Mouse (Mus musculus): ENCODE results near the gene Cmklr1. TPM values are rescaled to one million over a fixed set of nuclear protein-coding genes. Genes with fewer than 3 reads are reported as not detected.
A peak's percentile ranks its signal among the peaks of the same experiment; 100 is the strongest.
"Not testable (repeated sequence)": the region's sequence is repeated elsewhere in the genome, so short reads cannot be mapped to it uniquely, and the experiment has no call there.

Gene Cmklr1
- polyA plus RNA-seq, 3 experiments from 2014 or later = 0.24 TPM; not detected in 2

GRCm38 (mm10) chr5:113619151-113619550, 31.1 kb downstream of the Cmklr1 start:
- ATAC-seq = no peak

- ATAC-seq = no peak
Observed at GRCm38 (mm10) chr5:113618716-113619115, 31.5 kb downstream of the Cmklr1 start.

GRCm38 (mm10) chr5:113611771-113612233, 38.4 kb downstream of the Cmklr1 start:
- no peak for ATAC-seq

GRCm38 (mm10) chr5:113611131-113611530, 39.1 kb downstream of the Cmklr1 start:
- ATAC-seq = no peak

GRCm38 (mm10) chr5:113610490-113610889, 39.7 kb downstream of the Cmklr1 start:
- no peak for ATAC-seq

GRCm38 (mm10) chr5:113609891-113610290, 40.3 kb downstream of the Cmklr1 start:
- no peak for ATAC-seq

- no peak for ATAC-seq
Observed at GRCm38 (mm10) chr5:113608511-113608910, 41.7 kb downstream of the Cmklr1 start.

- ATAC-seq = no peak
Observed at GRCm38 (mm10) chr5:113607941-113608431, 42.2 kb downstream of the Cmklr1 start.

- no peak for ATAC-seq
Observed at GRCm38 (mm10) chr5:113606961-113607785, 43.1 kb downstream of the Cmklr1 start.

- no peak for ATAC-seq
Observed at GRCm38 (mm10) chr5:113606121-113606520, 44.1 kb downstream of the Cmklr1 start.

- no peak for ATAC-seq
Observed at GRCm38 (mm10) chr5:113604758-113605157, 45.5 kb downstream of the Cmklr1 start.

GRCm38 (mm10) chr5:113603471-113603870, 46.8 kb downstream of the Cmklr1 start:
- no peak for ATAC-seq

GRCm38 (mm10) chr5:113600803-113601202, 49.4 kb downstream of the Cmklr1 start:
- no peak for ATAC-seq

- no peak for ATAC-seq
Observed at GRCm38 (mm10) chr5:113600181-113600580, 50.0 kb downstream of the Cmklr1 start.

- ATAC-seq = no peak
Observed at GRCm38 (mm10) chr5:113596780-113597353, 53.4 kb downstream of the Cmklr1 start.

GRCm38 (mm10) chr5:113596252-113596651, 54.0 kb downstream of the Cmklr1 start:
- no peak for ATAC-seq

- no peak for ATAC-seq
Observed at GRCm38 (mm10) chr5:113593911-113594705, 56.1 kb downstream of the Cmklr1 start.

GRCm38 (mm10) chr5:113591751-113592230, 58.4 kb downstream of the Cmklr1 start:
- peak; percentile 38 for ATAC-seq

GRCm38 (mm10) chr5:113591166-113591565, 59.1 kb downstream of the Cmklr1 start:
- ATAC-seq = no peak

- no peak for ATAC-seq
Observed at GRCm38 (mm10) chr5:113590010-113590640, 60.1 kb downstream of the Cmklr1 start.

- not testable (repeated sequence) for ATAC-seq
Observed at GRCm38 (mm10) chr5:113586458-113586849, 63.8 kb downstream of the Cmklr1 start.
